Mouse (Mus musculus) yolk sac, embryonic 10.5 days (tissue): ENCODE results near the gene Gm49601.

ENCODE experiments used
- DNase-seq: peaks from one replicate; pipeline ENCODE4 v3.0.0-alpha.2; 2017; ENCODE audit warnings: low spot score

The Gm49601 gene

GRCm38 (mm10) chr16:18581623-18582205 lies 44.5 kb downstream of the Gm49601 start:
- no peak for DNase-seq

- DNase-seq: no peak
These were observed 45.1 kb downstream of the Gm49601 start for GRCm38 (mm10) chr16:18581050-18581622.

GRCm38 (mm10) chr16:18580389-18580788 lies 45.8 kb downstream of the Gm49601 start:
- DNase-seq: no peak

- DNase-seq: no peak
These were observed 48.5 kb downstream of the Gm49601 start for GRCm38 (mm10) chr16:18577599-18578160.

GRCm38 (mm10) chr16:18577071-18577470 lies 49.2 kb downstream of the Gm49601 start:
- no peak for DNase-seq

- no peak for DNase-seq
These were observed 52.0 kb downstream of the Gm49601 start for GRCm38 (mm10) chr16:18574196-18574595.
